Mouse (Mus musculus) hindbrain, postnatal 0 days (tissue): ENCODE results near the gene Cilp2. TPM values are rescaled to one million over a fixed set of nuclear protein-coding genes. Genes with fewer than 3 reads are reported as not detected.
A peak's percentile ranks its signal among the peaks of the same experiment; 100 is the strongest.

Source experiments
- ATAC-seq: fragments of 200-750 bp; cut with Nextera tagmentation; 2 replicates; pipeline ENCODE4 v1.8.0; 2017; ENCODE audit warnings: mild to moderate bottlenecking, moderate TSS enrichment, moderate library complexity
- DNase-seq: peaks from one replicate; pipeline ENCODE4 v3.0.0-alpha.2; 2015; ENCODE audit warnings: low spot score
- H3K27ac ChIP-seq: fragments of 300-500 bp; sonication (generic); 2 replicates; pipeline ENCODE4 v1.5.1; 2014; ENCODE audit warnings: mild to moderate bottlenecking
- H3K27me3 ChIP-seq: fragments of 300-500 bp; sonication (generic); 2 replicates; pipeline ENCODE4 v1.6.1; 2014; ENCODE audit warnings: low read length, mixed read lengths; ENCODE audit not compliant: insufficient read depth
- H3K36me3 ChIP-seq: fragments of 300-500 bp; sonication (generic); 2 replicates; pipeline ENCODE4 v1.6.1; 2014; ENCODE audit warnings: low read length, mixed read lengths; ENCODE audit not compliant: insufficient read depth
- H3K4me1 ChIP-seq: fragments of 300-500 bp; sonication (generic); 2 replicates; pipeline ENCODE4 v1.6.1; 2014; ENCODE audit warnings: antibody characterized with exemption, low read length, mixed read lengths; ENCODE audit not compliant: insufficient read depth
- H3K4me2 ChIP-seq: fragments of 300-500 bp; sonication (generic); 2 replicates; pipeline ENCODE4 v1.6.1; 2014; ENCODE audit warnings: low read depth, mild to moderate bottlenecking, low read length, moderate library complexity, mixed read lengths
- H3K4me3 ChIP-seq: fragments of 300-500 bp; sonication (generic); 2 replicates; pipeline ENCODE4 v1.5.1; 2014; ENCODE audit warnings: low read length
- H3K9ac ChIP-seq: fragments of 300-500 bp; sonication (generic); replicated peaks from 2 replicates; pipeline ENCODE4 v1.6.1; 2014; ENCODE audit warnings: mild to moderate bottlenecking, low read length, moderate library complexity, mixed read lengths
- H3K9me3 ChIP-seq: fragments of 300-500 bp; sonication (generic); 2 replicates; pipeline ENCODE4 v1.6.1; 2016; ENCODE audit warnings: low read length, mixed read lengths
- CTCF ChIP-seq: IDR thresholded peaks from 2 replicates; pipeline ENCODE4 v1.5.1; 2016; ENCODE audit warnings: antibody characterized with exemption, control low read depth, low read depth
- WGBS: fragments of 180-500 bp; shearing (Covaris S2); extraction: QIAGEN DNeasy Blood & Tissue Kit; methylation state at CpG from one replicate; pipeline ENCODE4 v1.1.7; 2014; 5-methylcytosine and 5-hydroxymethylcytosine counted together
- polyA plus RNA-seq: library from polyadenylated mRNA; unstranded; fragments of >200 nt; fragmentation: Nextera tagmentation; extraction: Ambion mirVana; gene quantifications from 2 replicates; pipeline ENCODE4 v1.2.1, GENCODE M21; 2015
- total RNA-seq: library from RNA; depleted of rRNA; stranded (reverse); fragments of >200 nt; gene quantifications from 2 replicates; pipeline ENCODE4 v1.2.3, GENCODE M21; 2014; rRNA removed

Gene Cilp2
- total and polyA plus RNA-seq, 2 experiments from 2014 or later, result 7.2 to 14.3 TPM

- no peaks in the 10 kb centered on the region for H3K4me1 ChIP-seq
- DNase-seq, result no peak
- no peak overlapping the region for H3K4me2 ChIP-seq
These were observed 37.6 kb downstream of the Cilp2 start for GRCm38 (mm10) chr8:69849899-69850298.

GRCm38 (mm10) chr8:69848951-69849350, 38.5 kb downstream of the Cilp2 start:
- no peak for ATAC-seq
- no peak overlapping the region for H3K9ac ChIP-seq
- WGBS, result 90% methylated on average over 8 of the region's 8 CpGs
- H3K4me3 ChIP-seq, result no peak overlapping the region
- DNase-seq, result no peak
- no peak for TF ChIP-seq CTCF
- no peaks in the 10 kb centered on the region for H3K9me3 ChIP-seq
- no peaks in the 10 kb centered on the region for H3K36me3 ChIP-seq
- no peaks in the 10 kb centered on the region for H3K27me3 ChIP-seq
- H3K4me2 ChIP-seq, result no peak overlapping the region
- no peaks in the 10 kb centered on the region for H3K4me1 ChIP-seq
- no peak overlapping the region for H3K27ac ChIP-seq

More at GRCm38 (mm10) chr8:69849899-69850298, 37.6 kb downstream of the Cilp2 start:
- no peaks in the 10 kb centered on the region for H3K36me3 ChIP-seq
- no peak for ATAC-seq
- no peak overlapping the region for H3K27ac ChIP-seq
- 48% methylated on average over 3 of the region's 3 CpGs for WGBS
- no peaks in the 10 kb centered on the region for H3K27me3 ChIP-seq
- peak; percentile 48 for TF ChIP-seq CTCF
- no peak overlapping the region for H3K9ac ChIP-seq
- no peak overlapping the region for H3K4me3 ChIP-seq
- no peaks in the 10 kb centered on the region for H3K9me3 ChIP-seq

GRCm38 (mm10) chr8:69847167-69848065, 40.1 kb downstream of the Cilp2 start:
- no peak overlapping the region for H3K4me3 ChIP-seq
- no peaks in the 10 kb centered on the region for H3K4me1 ChIP-seq
- no peaks in the 10 kb centered on the region for H3K9me3 ChIP-seq
- DNase-seq (no peak), ATAC-seq (no peak)
- no peak overlapping the region for H3K27ac ChIP-seq
- no peaks in the 10 kb centered on the region for H3K27me3 ChIP-seq
- 80% methylated on average over 3 of the region's 3 CpGs for WGBS
- TF ChIP-seq CTCF, result no peak
- no peaks in the 10 kb centered on the region for H3K36me3 ChIP-seq
- no peak overlapping the region for H3K4me2 ChIP-seq
- H3K9ac ChIP-seq, result no peak overlapping the region

- Histone ChIP-seq H3K4me1 (no peaks in the 10 kb centered on the region; the same call in 1 of the 2 replicates), H3K27ac (no peak overlapping the region), H3K9me3 (no peaks in the 10 kb centered on the region), H3K9ac (no peak overlapping the region), H3K4me3 (no peak overlapping the region), H3K27me3 (no peaks in the 10 kb centered on the region), H3K4me2 (no peak overlapping the region), H3K36me3 (no peaks in the 10 kb centered on the region)
- 84% methylated on average over 8 of the region's 8 CpGs for WGBS
- TF ChIP-seq CTCF, result no peak
- ATAC-seq, result no peak
- DNase-seq, result no peak
These were observed 50.3 kb downstream of the Cilp2 start for GRCm38 (mm10) chr8:69837057-69837682.

- ATAC-seq, result peak; percentile 99
These were observed 55.1 kb downstream of the Cilp2 start, which contains the start of gene Pbx4 for GRCm38 (mm10) chr8:69832298-69832853. TSS of gene Pbx4 (plus strand) at chr8:69832491.

More at GRCm38 (mm10) chr8:69832298-69832853, 55.1 kb downstream of the Cilp2 start, which contains the start of gene Pbx4:
- peak; percentile 98 for DNase-seq
- Histone ChIP-seq H3K9ac (peak within 1 kb of the TSS; percentile 72), H3K4me3 (peak within 1 kb of the TSS; percentile 64), H3K4me2 (peak within 1 kb of the TSS; percentile 77), H3K27ac (peak within 1 kb of the TSS; percentile 78), H3K4me1 (no peaks in the 10 kb centered on the region; the same call in 1 of the 2 replicates), H3K9me3 (no peaks in the 10 kb centered on the region), H3K36me3 (peaks cover 5% of the 10 kb centered on the region; the same call in 1 of the 2 replicates), H3K27me3 (no peaks in the 10 kb centered on the region)
- TF ChIP-seq CTCF, result peak; percentile 35
- WGBS, result under 1% methylated on average over 38 of the region's 38 CpGs

Other genes with a start within 250 kb of the Cilp2 start
- gene Zfp964, start 233.2 kb downstream of the Cilp2 start, total RNA-seq, result 3.0 and 6.3 TPM in 2 replicates
- 0.93 and 1.4 TPM in 2 replicates for gene Zfp964, start 233.2 kb downstream of the Cilp2 start, polyA plus RNA-seq
- 9.5 and 16.1 TPM in 2 replicates for gene Zfp869, start 177.0 kb downstream of the Cilp2 start, total RNA-seq
- 17.5 and 18.4 TPM in 2 replicates for gene Zfp869, start 177.0 kb downstream of the Cilp2 start, polyA plus RNA-seq
- 3.0 and 4.9 TPM in 2 replicates for gene Zfp963, start 137.7 kb downstream of the Cilp2 start, total RNA-seq
- gene Zfp963, start 137.7 kb downstream of the Cilp2 start, polyA plus RNA-seq, result 3.7 and 4.8 TPM in 2 replicates
- not detected in 2 replicates for gene Gm20422, start 112.8 kb downstream of the Cilp2 start, total RNA-seq
- gene Gm20422, start 112.8 kb downstream of the Cilp2 start, polyA plus RNA-seq, result 0.34 and 0.61 TPM in 2 replicates
- 85.9 and 93.1 TPM in 2 replicates for gene Atp13a1, start 96.5 kb downstream of the Cilp2 start, total RNA-seq
- 38.9 and 39.1 TPM in 2 replicates for gene Atp13a1, start 96.5 kb downstream of the Cilp2 start, polyA plus RNA-seq
- gene Zfp866, start 96.5 kb downstream of the Cilp2 start, total RNA-seq, result 38.6 and 39.8 TPM in 2 replicates
- 18.5 and 18.6 TPM in 2 replicates for gene Zfp866, start 96.5 kb downstream of the Cilp2 start, polyA plus RNA-seq
- 28.8 and 42.7 TPM in 2 replicates for gene Gmip, start 79.0 kb downstream of the Cilp2 start, total RNA-seq
- 23.6 and 27.9 TPM in 2 replicates for gene Gmip, start 79.0 kb downstream of the Cilp2 start, polyA plus RNA-seq
- gene Lpar2, start 65.3 kb downstream of the Cilp2 start, total RNA-seq, result 5.2 and 5.4 TPM in 2 replicates
- gene Lpar2, start 65.3 kb downstream of the Cilp2 start, polyA plus RNA-seq, result 0.45 and 0.50 TPM in 2 replicates
- gene Pbx4, start 55.2 kb downstream of the Cilp2 start, total RNA-seq, result 46.5 and 86.4 TPM in 2 replicates
- gene Pbx4, start 55.2 kb downstream of the Cilp2 start, polyA plus RNA-seq, result 81.9 and 88.5 TPM in 2 replicates
- gene Tssk6, start 14.5 kb upstream of the Cilp2 start, total RNA-seq, result 1.6 and 1.8 TPM in 2 replicates
- gene Tssk6, start 14.5 kb upstream of the Cilp2 start, polyA plus RNA-seq, result 3.7 and 4.3 TPM in 2 replicates
- 61.0 and 91.4 TPM in 2 replicates for gene Ndufa13, start 14.9 kb upstream of the Cilp2 start, total RNA-seq
- 269 and 275 TPM in 2 replicates for gene Ndufa13, start 14.9 kb upstream of the Cilp2 start, polyA plus RNA-seq
- 8.4 and 10.7 TPM in 2 replicates for gene Yjefn3, start 15.0 kb upstream of the Cilp2 start, total RNA-seq
- gene Yjefn3, start 15.0 kb upstream of the Cilp2 start, polyA plus RNA-seq, result 13.3 and 13.8 TPM in 2 replicates
- gene Gatad2a, start 108.7 kb upstream of the Cilp2 start, total RNA-seq, result 38.4 and 41.9 TPM in 2 replicates
- gene Gatad2a, start 108.7 kb upstream of the Cilp2 start, polyA plus RNA-seq, result 23.4 and 23.6 TPM in 2 replicates
- 155 and 172 TPM in 2 replicates for gene Mau2, start 155.0 kb upstream of the Cilp2 start, total RNA-seq
- 50.1 and 50.3 TPM in 2 replicates for gene Mau2, start 155.0 kb upstream of the Cilp2 start, polyA plus RNA-seq
- gene Sugp1, start 155.1 kb upstream of the Cilp2 start, total RNA-seq, result 15.1 and 15.4 TPM in 2 replicates
- 42.9 and 47.1 TPM in 2 replicates for gene Sugp1, start 155.1 kb upstream of the Cilp2 start, polyA plus RNA-seq
- 0.25 TPM in 1 of 2 replicates, not detected in the other for gene Tm6sf2, start 185.2 kb upstream of the Cilp2 start, total RNA-seq
- gene Tm6sf2, start 185.2 kb upstream of the Cilp2 start, polyA plus RNA-seq, result 0.19 and 0.37 TPM in 2 replicates
- gene Hapln4, start 195.8 kb upstream of the Cilp2 start, total RNA-seq, result 2.0 and 4.5 TPM in 2 replicates
- 2.5 and 2.9 TPM in 2 replicates for gene Hapln4, start 195.8 kb upstream of the Cilp2 start, polyA plus RNA-seq
- gene Ncan, start 233.2 kb upstream of the Cilp2 start, total RNA-seq, result 429 and 473 TPM in 2 replicates
- gene Ncan, start 233.2 kb upstream of the Cilp2 start, polyA plus RNA-seq, result 155 and 183 TPM in 2 replicates
- gene Nr2c2ap, start 243.6 kb upstream of the Cilp2 start, total RNA-seq, result 6.1 and 9.4 TPM in 2 replicates
- 48.5 and 50.2 TPM in 2 replicates for gene Nr2c2ap, start 243.6 kb upstream of the Cilp2 start, polyA plus RNA-seq